Mouse (Mus musculus): ENCODE measurements around the gene Srpk2.
A peak's percentile ranks its signal among the peaks of the same experiment; 100 is the strongest.
"Not testable (repeated sequence)": the region's sequence is repeated elsewhere in the genome, so short reads cannot be mapped to it uniquely, and the experiment has no call there.

Gene Srpk2

GRCm38 (mm10) chr5:23684517-23684916 lies at the start of gene Srpk2:
Gene Srpk2, minus strand, starts transcription at chr5:23684617.
- DNase-seq: no peak

DNA sequence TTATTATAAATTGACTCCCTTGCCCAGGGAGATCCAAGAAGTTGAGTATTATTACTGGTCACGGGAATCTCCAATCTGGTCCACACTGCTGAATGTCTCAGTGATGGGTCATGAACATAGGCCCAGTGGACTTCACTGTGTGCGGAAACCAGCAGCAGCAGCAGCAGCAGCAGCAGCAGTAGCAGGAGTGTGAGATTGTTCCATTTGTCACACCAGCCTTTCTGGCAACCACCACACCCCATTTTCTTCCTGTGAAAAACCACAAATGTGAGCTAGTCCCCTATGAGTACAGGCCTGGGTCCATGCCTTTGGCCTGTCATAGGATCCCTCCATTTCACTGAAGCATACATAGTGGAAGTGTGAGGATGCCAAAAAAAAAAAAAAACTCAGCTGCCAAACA lies 37.5 kb upstream of the Srpk2 start:
- DNase-seq: no peak

DNA sequence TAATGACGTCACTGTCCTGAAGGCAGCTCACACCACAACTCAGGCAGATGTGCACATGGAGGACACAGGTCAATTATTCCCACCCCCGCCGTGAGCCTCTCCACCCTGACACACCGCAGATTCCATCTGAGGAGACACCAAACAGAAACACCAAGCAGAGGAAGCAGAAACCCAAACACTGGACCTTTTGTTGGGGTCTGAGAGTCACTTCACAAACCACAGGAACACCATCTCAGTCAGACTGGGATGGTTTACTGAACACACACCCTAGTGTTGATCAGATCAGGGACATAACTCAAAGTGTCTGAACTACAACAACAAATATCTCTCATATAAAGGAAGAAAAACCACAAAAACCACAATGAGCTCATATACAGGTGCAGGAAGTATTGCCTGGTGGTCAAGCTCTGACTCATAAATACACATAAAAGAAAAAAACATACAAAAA lies 34.5 kb upstream of the Srpk2 start:
- no peak for DNase-seq

GRCm38 (mm10) chr5:23718182-23718534 lies 33.7 kb upstream of the Srpk2 start:
- no peak for DNase-seq

GRCm38 (mm10) chr5:23717469-23718181 lies 33.2 kb upstream of the Srpk2 start:
- DNase-seq: no peak

DNA sequence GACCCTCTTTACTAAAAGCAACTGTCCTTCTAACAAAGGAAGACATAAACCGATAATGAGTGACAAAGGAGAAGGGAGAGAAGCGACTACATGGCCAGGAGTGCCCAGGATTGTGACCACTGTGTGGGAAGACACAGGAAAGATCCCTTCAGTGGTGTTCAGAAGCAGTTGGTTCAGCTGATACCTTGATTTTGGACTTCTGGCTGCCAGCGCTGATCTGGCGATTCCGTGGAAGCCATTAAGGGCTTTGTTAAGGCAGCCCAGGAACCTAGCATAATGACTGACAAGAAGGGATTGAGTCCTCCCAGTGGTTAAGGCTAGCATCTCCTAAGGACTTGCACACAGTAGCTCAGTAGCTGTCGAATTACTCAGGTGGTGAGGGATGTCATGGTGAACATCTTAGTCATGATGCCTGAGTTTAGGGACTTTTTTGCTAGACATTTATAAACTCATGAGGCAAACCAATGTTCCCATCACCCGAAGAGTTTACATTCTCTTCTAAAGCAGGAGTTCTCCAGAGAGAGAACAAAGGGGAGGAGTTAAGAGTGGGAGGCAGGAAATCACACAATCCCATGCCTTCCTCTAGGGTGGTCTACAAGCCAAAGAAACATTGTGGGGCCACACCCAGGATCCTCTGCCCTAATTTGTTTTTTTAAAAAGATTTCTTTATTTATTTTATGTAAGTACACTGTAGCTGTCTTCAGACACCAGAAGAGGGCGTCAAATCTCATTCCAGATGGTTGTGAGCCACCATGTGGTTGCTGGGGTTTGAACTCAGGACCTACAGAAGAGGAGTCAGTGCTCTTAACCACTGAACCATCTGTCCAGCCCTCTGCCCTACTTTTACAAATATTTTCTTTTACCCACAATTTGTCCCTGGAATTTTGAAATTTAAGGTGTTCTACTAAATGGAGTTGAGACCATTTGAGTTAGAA lies 29.3 kb upstream of the Srpk2 start:
- no peak for DNase-seq

DNA sequence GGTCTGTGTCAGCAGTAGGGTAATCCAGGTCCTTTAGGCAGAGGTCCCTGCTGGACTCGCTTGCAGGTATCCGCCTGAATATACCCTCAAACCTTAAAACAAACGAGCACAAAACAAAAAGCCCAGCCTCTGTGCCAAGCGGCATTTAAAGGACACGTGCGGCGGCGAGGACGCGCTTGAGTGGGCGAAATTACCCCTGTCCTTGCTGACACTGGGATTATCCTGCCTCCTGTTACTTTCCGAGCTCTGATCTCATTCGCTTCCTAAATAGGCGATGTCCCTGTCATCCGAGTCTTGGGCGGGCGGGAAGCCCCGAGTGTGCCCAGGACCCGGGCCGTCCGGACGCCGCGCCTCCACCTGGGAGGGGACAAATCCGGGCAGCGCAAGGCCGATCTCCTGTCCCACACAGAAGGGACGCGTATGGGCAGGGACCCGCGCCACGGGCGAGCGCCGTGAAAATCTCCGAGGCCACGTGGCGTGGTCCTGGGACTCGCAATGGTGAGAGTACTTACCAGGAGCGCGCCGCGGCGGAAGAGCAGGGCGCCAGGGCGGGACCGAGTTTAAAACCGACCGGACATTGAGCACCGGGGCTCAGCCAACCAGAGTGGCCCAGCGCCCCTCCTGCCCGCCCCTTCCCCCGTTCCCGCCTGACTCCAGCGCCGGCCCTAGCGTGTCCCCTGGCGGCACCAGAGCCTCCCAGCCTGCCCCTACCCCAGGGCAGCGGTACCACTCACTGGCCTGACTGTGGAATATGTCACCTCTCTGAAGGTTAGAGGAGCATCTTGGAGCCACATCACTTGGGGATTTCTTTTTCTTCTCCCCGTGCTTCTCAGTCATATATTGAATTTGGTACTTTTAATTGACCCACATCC lies 27.9 kb upstream of the Srpk2 start:
- peak; percentile 82 for DNase-seq

GRCm38 (mm10) chr5:23711671-23712129 lies 27.3 kb upstream of the Srpk2 start:
- DNase-seq: peak; percentile 26

GRCm38 (mm10) chr5:23711244-23711643 lies 26.8 kb upstream of the Srpk2 start:
- no peak for DNase-seq

- DNase-seq: no peak
These were observed 25.2 kb upstream of the Srpk2 start for GRCm38 (mm10) chr5:23709661-23710060.

DNA sequence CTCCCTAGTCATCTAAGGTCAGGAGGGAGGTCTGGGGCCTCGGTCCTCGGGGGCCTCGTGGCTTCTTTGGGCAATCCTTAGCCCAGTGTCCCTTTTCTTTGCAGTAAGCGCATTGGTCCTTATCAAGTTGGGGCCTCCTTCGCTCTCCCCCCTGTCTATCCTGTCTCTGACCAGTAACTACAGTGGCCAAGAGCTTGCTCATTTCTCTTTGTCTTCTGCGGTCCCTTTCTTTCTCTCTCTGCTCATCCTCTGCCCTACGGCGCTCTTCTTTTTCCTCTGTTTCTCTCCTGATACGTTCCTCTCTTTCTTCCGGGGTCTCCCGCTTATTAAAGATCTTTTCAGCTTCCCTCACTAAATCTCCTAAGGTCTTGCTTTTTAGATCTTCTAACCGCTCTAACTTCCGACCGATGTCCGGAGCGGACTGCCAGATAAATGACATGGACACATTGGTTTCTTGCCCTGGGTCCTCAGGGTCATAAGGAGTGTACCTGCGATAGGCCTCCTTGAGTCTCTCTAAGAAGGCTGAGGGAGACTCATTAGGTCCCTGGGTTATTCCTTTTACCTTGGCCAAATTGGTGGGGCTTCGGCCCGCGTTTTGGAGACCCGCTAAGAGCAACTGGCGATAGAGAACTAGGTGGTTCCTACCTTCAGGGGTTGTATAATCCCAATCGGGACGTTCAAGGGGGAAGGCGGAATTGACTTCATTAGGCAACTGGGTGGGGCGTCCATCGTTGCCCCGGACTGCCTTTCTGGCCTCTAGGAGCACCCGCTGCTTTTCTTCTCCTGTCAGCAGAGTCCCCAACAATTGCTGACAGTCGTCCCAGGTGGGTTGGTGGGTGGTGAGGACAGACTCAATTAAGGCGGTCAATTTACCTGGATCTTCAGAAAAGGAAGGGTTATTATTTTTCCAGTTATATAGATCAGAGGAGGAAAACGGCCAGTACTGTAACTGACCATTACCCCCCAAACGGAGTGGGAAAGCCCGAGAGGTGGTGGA lies 22.5 kb upstream of the Srpk2 start:
- DNase-seq: not testable (repeated sequence)

DNA sequence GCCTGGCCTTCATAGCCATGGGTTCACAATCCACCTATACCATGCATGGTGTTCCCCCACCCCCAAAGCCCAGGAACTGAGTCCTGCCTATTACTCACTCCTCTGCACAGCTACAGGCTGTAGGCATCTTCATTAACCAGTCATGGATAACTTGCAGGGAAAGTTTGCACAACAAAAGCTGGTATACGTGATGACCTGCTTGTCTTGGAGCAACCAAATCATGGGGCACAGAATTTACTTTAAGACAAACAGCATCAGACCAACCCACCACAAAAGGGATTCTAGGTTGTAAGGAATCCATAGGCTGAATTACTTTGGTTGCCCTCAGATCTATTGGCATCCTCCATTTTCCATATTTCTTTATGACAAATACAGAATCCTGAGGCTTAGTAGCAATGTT lies 13.0 kb upstream of the Srpk2 start:
- no peak for DNase-seq

DNA sequence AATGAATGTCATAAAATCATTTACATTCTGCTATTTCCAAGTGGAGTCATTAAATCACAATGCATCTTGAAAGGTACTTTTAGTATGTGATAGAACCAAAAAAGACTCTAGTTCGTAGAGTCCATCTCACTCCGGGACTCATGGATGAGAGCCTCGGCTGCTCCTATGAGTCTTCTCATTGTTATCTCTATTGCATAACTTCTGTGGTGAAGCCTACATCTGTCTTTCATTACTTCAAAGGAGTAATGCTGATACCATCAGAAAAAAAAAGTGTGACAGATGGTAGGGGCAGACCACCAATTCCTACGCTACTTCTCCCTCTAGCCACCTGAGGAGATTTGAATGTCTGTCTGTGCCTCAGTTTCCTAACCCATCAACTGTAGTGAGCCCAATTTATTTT lies 986 bp downstream of the Srpk2 start:
- DNase-seq: no peak

GRCm38 (mm10) chr5:23679006-23679405 lies 5.4 kb downstream of the Srpk2 start:
- DNase-seq: no peak

DNA sequence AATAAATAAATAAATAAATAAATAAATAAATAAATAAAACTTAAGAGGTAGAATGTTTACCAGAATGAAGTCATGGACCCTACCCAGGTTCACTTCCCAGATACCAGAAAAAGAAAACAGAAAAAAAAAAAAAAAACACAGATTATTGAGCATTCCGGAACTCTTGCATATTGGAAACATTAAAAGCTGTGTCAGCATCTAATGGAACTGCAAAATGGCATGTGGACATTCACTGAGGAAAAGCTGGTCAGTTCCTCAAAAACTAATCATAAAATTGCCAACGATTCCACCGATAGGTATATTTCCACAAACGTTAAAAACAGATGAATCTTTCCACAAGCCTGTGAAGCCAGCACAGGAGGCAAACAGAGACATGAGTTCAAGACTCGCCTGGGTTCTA lies 6.5 kb downstream of the Srpk2 start:
- DNase-seq: no peak

- DNase-seq: no peak
These were observed 7.4 kb downstream of the Srpk2 start for GRCm38 (mm10) chr5:23677072-23677453.

GRCm38 (mm10) chr5:23676156-23677071 lies 8.0 kb downstream of the Srpk2 start:
- no peak for DNase-seq

DNA sequence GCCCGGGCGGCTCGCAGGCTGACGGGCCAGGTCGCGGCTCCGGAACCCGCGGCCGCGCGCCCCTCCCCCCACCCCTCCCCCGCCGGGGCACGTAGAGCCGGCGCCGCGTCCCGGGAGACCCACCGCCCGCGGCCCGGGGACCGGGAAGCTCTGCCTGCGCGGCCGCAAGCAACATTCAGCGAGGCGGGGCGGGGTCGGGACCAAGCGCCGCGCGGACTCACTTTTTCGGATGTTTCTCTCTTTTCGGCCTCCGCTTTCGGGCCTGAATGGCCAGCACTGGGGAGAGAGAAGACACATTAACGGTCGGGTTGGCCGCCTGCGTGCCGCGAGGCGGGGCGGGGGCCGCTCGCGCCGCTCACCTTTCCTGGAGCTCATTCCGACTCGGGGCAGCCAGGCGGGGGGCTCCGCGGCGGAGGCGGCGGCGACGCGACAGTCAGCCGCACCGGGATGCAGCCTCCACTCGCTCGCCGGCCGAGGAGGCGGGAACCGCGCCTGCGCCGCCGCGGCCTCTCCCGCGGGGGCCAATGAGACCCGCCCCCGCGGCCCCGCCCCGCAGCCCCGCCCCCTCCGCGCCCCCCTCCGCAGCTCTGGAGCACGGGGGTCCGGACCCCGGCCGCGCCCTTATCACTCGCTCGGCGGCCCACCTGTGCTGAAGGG lies 8.8 kb downstream of the Srpk2 start:
- peak; percentile 59 for DNase-seq

DNA sequence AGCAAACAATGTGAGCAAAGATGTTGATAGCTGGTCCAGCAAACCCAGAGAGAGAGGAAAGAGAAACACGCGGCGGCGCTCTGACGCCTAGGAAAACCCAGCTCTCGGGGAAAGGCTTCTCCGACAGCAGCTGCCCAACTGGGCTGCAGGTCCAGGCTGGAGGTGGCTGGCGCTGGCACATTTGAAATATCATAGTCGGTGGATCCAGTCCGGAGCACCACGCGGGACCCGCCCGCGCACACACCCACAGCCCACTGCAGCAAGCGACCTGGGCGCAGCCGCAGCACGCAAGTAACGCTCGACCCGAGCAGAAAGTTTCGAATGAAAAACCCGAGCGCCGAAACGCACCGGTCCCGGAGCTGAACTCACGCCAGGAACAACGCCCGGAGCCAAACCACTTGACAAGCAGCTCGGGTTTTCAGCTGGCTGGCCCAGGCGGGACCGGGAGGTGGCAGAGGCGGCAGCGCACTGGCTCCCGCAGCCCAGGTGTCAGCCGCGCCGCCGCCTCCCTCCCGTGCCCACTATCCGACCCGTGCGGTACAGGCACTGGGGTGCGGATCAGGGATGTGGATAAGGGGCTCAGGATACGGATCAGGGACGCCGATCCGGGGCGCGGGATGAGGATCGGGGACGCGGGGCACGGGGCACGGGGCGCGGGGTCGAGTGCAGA lies 9.5 kb downstream of the Srpk2 start:
- DNase-seq: peak; percentile 59

Measured in lung, postnatal 14 days (tissue).